Mouse (Mus musculus): ENCODE data around the gene Gm49342. TPM values are rescaled to one million over a fixed set of nuclear protein-coding genes. Genes with fewer than 3 reads are reported as not detected.
"Not testable (repeated sequence)": the region's sequence is repeated elsewhere in the genome, so short reads cannot be mapped to it uniquely, and the experiment has no call there.

The Gm49342 gene
- polyA plus RNA-seq, 1 experiment from 2014 or later = not detected

GRCm38 (mm10) chr14:50973700-50974099 is 29.4 kb downstream of the Gm49342 start:
- H3K4me3 ChIP-seq = no peak overlapping the region
- no peak overlapping the region for H3K27ac ChIP-seq
- 44% methylated on average over 4 of the region's 4 CpGs for WGBS
- 0 out of 2 replicates have a peak, but pooled peaks cover 3% of the 10 kb centered on the region for H3K4me1 ChIP-seq
- no peaks in the 10 kb centered on the region for H3K27me3 ChIP-seq (ENCODE audit: low read depth, poor library complexity, severe bottlenecking)
- no peaks in the 10 kb centered on the region for H3K36me3 ChIP-seq
- DNase-seq (ENCODE audit: low spot score) = no peak
- H3K9me3 ChIP-seq (replicated peaks) = no peaks in the 10 kb centered on the region

GRCm38 (mm10) chr14:50975001-50975400 is 30.7 kb downstream of the Gm49342 start:
- Histone ChIP-seq H3K4me1 (0 out of 2 replicates have a peak, but pooled peaks cover 3% of the 10 kb centered on the region), H3K27ac (no peak overlapping the region), H3K27me3 (ENCODE audit: low read depth, poor library complexity, severe bottlenecking) (no peaks in the 10 kb centered on the region), H3K9me3 (replicated peaks) (no peaks in the 10 kb centered on the region), H3K4me3 (no peak overlapping the region), H3K36me3 (no peaks in the 10 kb centered on the region)
- 63% methylated on average over 5 of the region's 5 CpGs for WGBS
- no peak for DNase-seq (ENCODE audit: low spot score)

GRCm38 (mm10) chr14:50976674-50977073 is 32.4 kb downstream of the Gm49342 start:
- Histone ChIP-seq H3K4me1 (no peaks in the 10 kb centered on the region), H3K27me3 (ENCODE audit: low read depth, poor library complexity, severe bottlenecking) (no peaks in the 10 kb centered on the region), H3K4me3 (no peak overlapping the region), H3K27ac (no peak overlapping the region), H3K9me3 (replicated peaks) (no peaks in the 10 kb centered on the region), H3K36me3 (no peaks in the 10 kb centered on the region)
- 48% methylated on average over 9 of the region's 9 CpGs for WGBS
- DNase-seq (ENCODE audit: low spot score) = no peak

GRCm38 (mm10) chr14:50978451-50978850 is 34.1 kb downstream of the Gm49342 start:
- H3K4me1 ChIP-seq; DNase-seq (ENCODE audit: low spot score); H3K4me3 ChIP-seq; H3K27me3 ChIP-seq (ENCODE audit: low read depth, poor library complexity, severe bottlenecking); H3K27ac ChIP-seq; H3K36me3 ChIP-seq; H3K9me3 ChIP-seq (replicated peaks): not testable (repeated sequence)
- 96% methylated on average over 6 of the region's 6 CpGs for WGBS

- DNase-seq (ENCODE audit: low spot score) = no peak
- Histone ChIP-seq H3K27me3 (ENCODE audit: low read depth, poor library complexity, severe bottlenecking) (no peaks in the 10 kb centered on the region), H3K27ac (no peak overlapping the region), H3K4me1 (no peaks in the 10 kb centered on the region), H3K9me3 (replicated peaks) (no peaks in the 10 kb centered on the region), H3K36me3 (no peaks in the 10 kb centered on the region), H3K4me3 (no peak overlapping the region)
Observed at GRCm38 (mm10) chr14:50979631-50980030, 35.3 kb downstream of the Gm49342 start.

- no peaks in the 10 kb centered on the region for H3K9me3 ChIP-seq (replicated peaks)
- H3K4me1 ChIP-seq = no peaks in the 10 kb centered on the region
- H3K27me3 ChIP-seq (ENCODE audit: low read depth, poor library complexity, severe bottlenecking) = no peaks in the 10 kb centered on the region
- 69% methylated on average over 2 of the region's 2 CpGs for WGBS
- DNase-seq (ENCODE audit: low spot score) = no peak
- H3K36me3 ChIP-seq = no peaks in the 10 kb centered on the region
- H3K4me3 ChIP-seq = no peak overlapping the region
- H3K27ac ChIP-seq = no peak overlapping the region
Observed at GRCm38 (mm10) chr14:50981207-50981606, 36.9 kb downstream of the Gm49342 start.

GRCm38 (mm10) chr14:50981837-50982236 is 37.5 kb downstream of the Gm49342 start:
- no peak overlapping the region for H3K27ac ChIP-seq
- 85% methylated on average over 5 of the region's 5 CpGs for WGBS
- no peaks in the 10 kb centered on the region for H3K4me1 ChIP-seq
- no peaks in the 10 kb centered on the region for H3K27me3 ChIP-seq (ENCODE audit: low read depth, poor library complexity, severe bottlenecking)
- H3K4me3 ChIP-seq = no peak overlapping the region
- no peaks in the 10 kb centered on the region for H3K36me3 ChIP-seq
- no peak for DNase-seq (ENCODE audit: low spot score)
- no peaks in the 10 kb centered on the region for H3K9me3 ChIP-seq (replicated peaks)

- Histone ChIP-seq H3K27ac (no peak overlapping the region), H3K9me3 (replicated peaks) (no peaks in the 10 kb centered on the region), H3K36me3 (no peaks in the 10 kb centered on the region), H3K27me3 (ENCODE audit: low read depth, poor library complexity, severe bottlenecking) (no peaks in the 10 kb centered on the region), H3K4me3 (no peak overlapping the region), H3K4me1 (no peaks in the 10 kb centered on the region)
- WGBS = 86% methylated on average over 2 of the region's 2 CpGs
- no peak for DNase-seq (ENCODE audit: low spot score)
Observed at GRCm38 (mm10) chr14:50987668-50988067, 43.4 kb downstream of the Gm49342 start.

- no peaks in the 10 kb centered on the region for H3K4me1 ChIP-seq
- H3K9me3 ChIP-seq (replicated peaks) = no peaks in the 10 kb centered on the region
- no peaks in the 10 kb centered on the region for H3K27me3 ChIP-seq (ENCODE audit: low read depth, poor library complexity, severe bottlenecking)
- H3K36me3 ChIP-seq = no peaks in the 10 kb centered on the region
- DNase-seq (ENCODE audit: low spot score) = no peak
- H3K4me3 ChIP-seq = no peak overlapping the region
- no peak overlapping the region for H3K27ac ChIP-seq
- 88% methylated on average over 3 of the region's 3 CpGs for WGBS
Observed at GRCm38 (mm10) chr14:50991037-50991436, 46.7 kb downstream of the Gm49342 start.

GRCm38 (mm10) chr14:50997088-50997487 is 52.8 kb downstream of the Gm49342 start:
- Histone ChIP-seq H3K4me3 (no peak overlapping the region), H3K27me3 (ENCODE audit: low read depth, poor library complexity, severe bottlenecking) (no peaks in the 10 kb centered on the region), H3K4me1 (no peaks in the 10 kb centered on the region), H3K27ac (no peak overlapping the region), H3K9me3 (replicated peaks) (no peaks in the 10 kb centered on the region), H3K36me3 (no peaks in the 10 kb centered on the region)
- no peak for DNase-seq (ENCODE audit: low spot score)
- 73% methylated on average over 3 of the region's 3 CpGs for WGBS

- no peak for DNase-seq (ENCODE audit: low spot score)
- H3K9me3 ChIP-seq (replicated peaks) = no peaks in the 10 kb centered on the region
- 95% methylated on average over 2 of the region's 2 CpGs for WGBS
Observed at GRCm38 (mm10) chr14:50997999-50998666, 53.8 kb downstream of the Gm49342 start.

GRCm38 (mm10) chr14:51007152-51007801 is 63.0 kb downstream of the Gm49342 start, which contains the start of gene Rnase10:
Rnase10 (plus strand) TSS chr14:51007751.
- no peak within 1 kb of the TSS for H3K4me3 ChIP-seq
- WGBS = 54% methylated on average over 8 of the region's 8 CpGs
- H3K27ac ChIP-seq = no peak within 1 kb of the TSS
- DNase-seq (ENCODE audit: low spot score) = no peak
- H3K9me3 ChIP-seq (replicated peaks) = no peaks in the 10 kb centered on the region
- no peaks in the 10 kb centered on the region for H3K4me1 ChIP-seq
- H3K36me3 ChIP-seq = no peaks in the 10 kb centered on the region
- no peaks in the 10 kb centered on the region for H3K27me3 ChIP-seq (ENCODE audit: low read depth, poor library complexity, severe bottlenecking)

More at GRCm38 (mm10) chr14:50997999-50998666, 53.8 kb downstream of the Gm49342 start:
- no peaks in the 10 kb centered on the region for H3K27me3 ChIP-seq (ENCODE audit: low read depth, poor library complexity, severe bottlenecking)
- no peaks in the 10 kb centered on the region for H3K36me3 ChIP-seq
- H3K4me1 ChIP-seq = no peaks in the 10 kb centered on the region
- no peak overlapping the region for H3K27ac ChIP-seq
- no peak overlapping the region for H3K4me3 ChIP-seq

GRCm38 (mm10) chr14:51007914-51008713 is 63.8 kb downstream of the Gm49342 start:
- 84% methylated on average over 13 of the region's 13 CpGs for WGBS
- no peaks in the 10 kb centered on the region for H3K9me3 ChIP-seq (replicated peaks)
- no peaks in the 10 kb centered on the region for H3K36me3 ChIP-seq
- no peaks in the 10 kb centered on the region for H3K27me3 ChIP-seq (ENCODE audit: low read depth, poor library complexity, severe bottlenecking)
- H3K4me1 ChIP-seq = no peaks in the 10 kb centered on the region
- no peak overlapping the region for H3K4me3 ChIP-seq
- H3K27ac ChIP-seq = no peak overlapping the region
- no peak for DNase-seq (ENCODE audit: low spot score)

Data from limb, embryonic 10.5 days (tissue).